Mouse (Mus musculus) yolk sac, embryonic 10.5 days (tissue): Measurements from ENCODE around the gene Ptbp1.

ENCODE experiments used
- DNase-seq: peaks from one replicate; pipeline ENCODE4 v3.0.0-alpha.2; 2017; ENCODE audit warnings: low spot score

The Ptbp1 gene

GRCm38 (mm10) chr10:79834769-79835398, 19.3 kb upstream of the Ptbp1 start:
- DNase-seq: peak; percentile 70

GRCm38 (mm10) chr10:79836918-79837317, 17.3 kb upstream of the Ptbp1 start:
- DNase-seq: no peak

- no peak for DNase-seq
These were observed 16.1 kb upstream of the Ptbp1 start for GRCm38 (mm10) chr10:79838151-79838550.

- DNase-seq: no peak
These were observed 14.1 kb upstream of the Ptbp1 start for GRCm38 (mm10) chr10:79840091-79840490.

- peak; percentile 83 for DNase-seq
These were observed 13.3 kb upstream of the Ptbp1 start for GRCm38 (mm10) chr10:79840644-79841551.

- no peak for DNase-seq
These were observed 11.9 kb upstream of the Ptbp1 start for GRCm38 (mm10) chr10:79842322-79842721.

GRCm38 (mm10) chr10:79843476-79843875, 10.8 kb upstream of the Ptbp1 start:
- no peak for DNase-seq

GRCm38 (mm10) chr10:79846553-79846952, 7.7 kb upstream of the Ptbp1 start:
- no peak for DNase-seq

- DNase-seq: no peak
These were observed 4.1 kb upstream of the Ptbp1 start for GRCm38 (mm10) chr10:79849941-79850628.

GRCm38 (mm10) chr10:79851653-79852052, 2.6 kb upstream of the Ptbp1 start:
- DNase-seq: no peak

GRCm38 (mm10) chr10:79852107-79852789, 2.0 kb upstream of the Ptbp1 start:
- DNase-seq: no peak

GRCm38 (mm10) chr10:79852827-79853226, 1.4 kb upstream of the Ptbp1 start:
- no peak for DNase-seq

GRCm38 (mm10) chr10:79853392-79853791, 835 bp upstream of the Ptbp1 start:
- DNase-seq: peak; percentile 90

- DNase-seq: peak; percentile 75
These were observed 744 bp downstream of the Ptbp1 start for GRCm38 (mm10) chr10:79854801-79855541.

- peak; percentile 90 for DNase-seq
These were observed 1.4 kb downstream of the Ptbp1 start for GRCm38 (mm10) chr10:79855558-79856184.

GRCm38 (mm10) chr10:79856280-79856679, 2.1 kb downstream of the Ptbp1 start:
- no peak for DNase-seq

GRCm38 (mm10) chr10:79856704-79857451, 2.7 kb downstream of the Ptbp1 start:
- no peak for DNase-seq

GRCm38 (mm10) chr10:79857452-79857811, 3.2 kb downstream of the Ptbp1 start:
- peak; percentile 60 for DNase-seq

GRCm38 (mm10) chr10:79857894-79858293, 3.7 kb downstream of the Ptbp1 start:
- DNase-seq: no peak

- DNase-seq: no peak
These were observed 4.3 kb downstream of the Ptbp1 start for GRCm38 (mm10) chr10:79858416-79859074.
